Mouse (Mus musculus): ENCODE measurements around the gene Phtf2. TPM values are rescaled to one million over a fixed set of nuclear protein-coding genes. Genes with fewer than 3 reads are reported as not detected.

Phtf2 gene
- polyA plus RNA-seq, 1 experiment = 2.7 TPM

DNA sequence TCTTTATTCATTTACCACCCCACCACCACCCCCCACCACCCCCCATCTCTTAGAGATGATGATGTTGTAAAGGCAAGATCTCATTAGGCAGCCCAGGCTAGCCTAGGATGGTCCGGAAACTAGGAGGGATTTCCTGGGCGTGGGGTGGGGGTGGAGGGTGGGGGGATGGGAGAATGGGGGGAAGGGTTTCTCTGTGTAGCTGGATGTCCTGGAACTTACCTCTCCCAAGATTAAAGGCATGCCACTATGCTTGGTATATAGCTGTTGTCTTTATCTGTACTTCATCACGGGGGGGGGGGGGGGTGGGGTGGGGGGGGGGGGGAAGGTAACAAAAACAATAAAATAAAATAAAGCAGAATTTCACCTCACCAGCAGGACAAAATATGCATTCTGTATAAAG lies 38.5 kb downstream of the Phtf2 start:
- H3K4me1 ChIP-seq (ENCODE audit: control insufficient read depth, insufficient read depth, low read length) = no peaks in the 10 kb centered on the region
- no peak overlapping the region for H3K27ac ChIP-seq (ENCODE audit: control insufficient read depth, insufficient read depth, low read depth, low read length)
- TF ChIP-seq POLR2A (IDR thresholded peaks at IDR 0.05; ENCODE audit: control insufficient read depth, low read depth, low read length) = no peak
- TF ChIP-seq CTCF (IDR thresholded peaks at IDR 0.05; ENCODE audit: control insufficient read depth, insufficient read depth, insufficient replicate concordance, low read depth, low read length) = no peak
- H3K4me3 ChIP-seq (ENCODE audit: control insufficient read depth, low read depth, low read length) = no peak overlapping the region
- no peaks in the 10 kb centered on the region for H3K27me3 ChIP-seq (ENCODE audit: control insufficient read depth, insufficient read depth, low read length)
- H3K36me3 ChIP-seq (ENCODE audit: control insufficient read depth, insufficient read depth, low read length) = no peaks in the 10 kb centered on the region

GRCm38 (mm10) chr5:20837082-20837481 lies 44.8 kb downstream of the Phtf2 start:
- no peak overlapping the region for H3K27ac ChIP-seq (ENCODE audit: control insufficient read depth, insufficient read depth, low read depth, low read length)
- no peak for TF ChIP-seq CTCF (IDR thresholded peaks at IDR 0.05; ENCODE audit: control insufficient read depth, insufficient read depth, insufficient replicate concordance, low read depth, low read length)
- H3K4me3 ChIP-seq (ENCODE audit: control insufficient read depth, low read depth, low read length) = no peak overlapping the region
- no peaks in the 10 kb centered on the region for H3K4me1 ChIP-seq (ENCODE audit: control insufficient read depth, insufficient read depth, low read length)
- H3K36me3 ChIP-seq (ENCODE audit: control insufficient read depth, insufficient read depth, low read length) = no peaks in the 10 kb centered on the region
- no peaks in the 10 kb centered on the region for H3K27me3 ChIP-seq (ENCODE audit: control insufficient read depth, insufficient read depth, low read length)

DNA sequence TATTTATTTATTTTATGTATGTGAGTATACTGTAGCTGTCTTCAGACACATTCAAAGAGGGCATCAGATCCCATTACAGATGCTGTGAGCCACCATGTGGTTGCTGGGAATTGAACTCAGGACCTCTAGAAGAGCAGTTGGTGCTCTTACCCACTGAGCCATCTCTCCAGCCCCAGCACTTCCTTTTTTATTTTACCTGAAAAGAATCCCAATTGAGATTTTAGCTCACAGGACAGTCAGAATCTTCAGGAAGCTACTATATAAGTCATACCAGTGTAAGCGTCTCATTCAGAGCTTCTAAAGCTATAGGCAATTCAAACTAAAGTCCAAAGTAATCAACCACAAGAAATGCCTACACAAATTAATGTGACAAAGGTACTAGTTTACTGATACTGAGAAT lies 47.5 kb downstream of the Phtf2 start:
- Histone ChIP-seq H3K36me3 (ENCODE audit: control insufficient read depth, insufficient read depth, low read length) (no peaks in the 10 kb centered on the region), H3K27ac (ENCODE audit: control insufficient read depth, insufficient read depth, low read depth, low read length) (no peak overlapping the region), H3K4me1 (ENCODE audit: control insufficient read depth, insufficient read depth, low read length) (no peaks in the 10 kb centered on the region), H3K27me3 (ENCODE audit: control insufficient read depth, insufficient read depth, low read length) (no peaks in the 10 kb centered on the region), H3K4me3 (ENCODE audit: control insufficient read depth, low read depth, low read length) (no peak overlapping the region)
- TF ChIP-seq CTCF (IDR thresholded peaks at IDR 0.05; ENCODE audit: control insufficient read depth, insufficient read depth, insufficient replicate concordance, low read depth, low read length) = no peak

- no peaks in the 10 kb centered on the region for H3K27me3 ChIP-seq (ENCODE audit: control insufficient read depth, insufficient read depth, low read length)
- no peaks in the 10 kb centered on the region for H3K4me1 ChIP-seq (ENCODE audit: control insufficient read depth, insufficient read depth, low read length)
- no peaks in the 10 kb centered on the region for H3K36me3 ChIP-seq (ENCODE audit: control insufficient read depth, insufficient read depth, low read length)
- no peak overlapping the region for H3K4me3 ChIP-seq (ENCODE audit: control insufficient read depth, low read depth, low read length)
- no peak overlapping the region for H3K27ac ChIP-seq (ENCODE audit: control insufficient read depth, insufficient read depth, low read depth, low read length)
- TF ChIP-seq POLR2A (IDR thresholded peaks at IDR 0.05; ENCODE audit: control insufficient read depth, low read depth, low read length) (no peak), CTCF (IDR thresholded peaks at IDR 0.05; ENCODE audit: control insufficient read depth, insufficient read depth, insufficient replicate concordance, low read depth, low read length) (no peak)
Measured at GRCm38 (mm10) chr5:20831433-20831832, 50.5 kb downstream of the Phtf2 start.

- Histone ChIP-seq H3K27me3 (ENCODE audit: control insufficient read depth, insufficient read depth, low read length) (no peaks in the 10 kb centered on the region), H3K4me3 (ENCODE audit: control insufficient read depth, low read depth, low read length) (no peak overlapping the region), H3K36me3 (ENCODE audit: control insufficient read depth, insufficient read depth, low read length) (no peaks in the 10 kb centered on the region), H3K4me1 (ENCODE audit: control insufficient read depth, insufficient read depth, low read length) (no peaks in the 10 kb centered on the region), H3K27ac (ENCODE audit: control insufficient read depth, insufficient read depth, low read depth, low read length) (no peak overlapping the region)
- TF ChIP-seq POLR2A (IDR thresholded peaks at IDR 0.05; ENCODE audit: control insufficient read depth, low read depth, low read length) (no peak), CTCF (IDR thresholded peaks at IDR 0.05; ENCODE audit: control insufficient read depth, insufficient read depth, insufficient replicate concordance, low read depth, low read length) (no peak)
Measured at GRCm38 (mm10) chr5:20830717-20831116, 51.2 kb downstream of the Phtf2 start.

DNA sequence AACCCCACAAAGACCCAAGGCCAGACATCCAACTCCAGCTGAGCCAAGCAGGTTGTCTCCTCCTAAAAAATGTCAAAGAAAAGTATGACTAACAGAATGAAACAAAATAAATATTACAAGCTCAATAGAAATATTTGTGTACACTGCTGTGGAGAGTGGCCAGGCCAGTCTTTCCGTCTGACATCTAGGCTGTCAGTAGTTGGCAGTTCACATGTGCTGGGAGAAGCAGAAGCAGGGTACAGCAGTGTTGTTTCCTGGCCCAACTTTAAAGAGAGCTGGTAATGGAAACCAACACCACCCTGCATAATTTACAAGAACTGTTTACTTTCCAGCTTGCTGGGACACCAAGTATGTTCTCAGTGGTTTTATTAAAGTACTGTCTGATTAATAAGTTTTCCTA lies 60.3 kb downstream of the Phtf2 start:
- Histone ChIP-seq H3K4me3 (ENCODE audit: control insufficient read depth, low read depth, low read length) (no peak overlapping the region), H3K4me1 (ENCODE audit: control insufficient read depth, insufficient read depth, low read length) (no peaks in the 10 kb centered on the region), H3K27ac (ENCODE audit: control insufficient read depth, insufficient read depth, low read depth, low read length) (no peak overlapping the region), H3K36me3 (ENCODE audit: control insufficient read depth, insufficient read depth, low read length) (no peaks in the 10 kb centered on the region), H3K27me3 (ENCODE audit: control insufficient read depth, insufficient read depth, low read length) (no peaks in the 10 kb centered on the region)
- no peak for TF ChIP-seq POLR2A (IDR thresholded peaks at IDR 0.05; ENCODE audit: control insufficient read depth, low read depth, low read length)
- no peak for TF ChIP-seq CTCF (IDR thresholded peaks at IDR 0.05; ENCODE audit: control insufficient read depth, insufficient read depth, insufficient replicate concordance, low read depth, low read length)

DNA sequence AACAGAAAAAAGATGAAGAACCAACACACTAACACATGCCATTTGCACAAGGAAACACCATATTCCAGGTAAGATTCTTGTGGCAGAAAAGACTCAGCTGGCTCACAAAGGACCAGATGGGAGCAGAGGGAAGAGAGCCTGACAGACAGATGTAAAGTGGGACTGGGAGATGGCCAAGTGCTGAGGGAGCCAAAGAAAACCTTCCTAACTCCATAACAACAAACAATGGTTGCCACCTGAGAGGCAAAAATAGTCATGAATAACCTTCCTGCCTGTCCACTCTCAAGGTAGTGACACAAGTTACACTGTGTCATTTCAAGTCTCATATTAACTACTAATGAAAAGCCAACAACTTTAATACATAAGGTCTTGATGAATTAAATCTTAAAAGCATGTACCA lies 60.8 kb downstream of the Phtf2 start:
- Histone ChIP-seq H3K36me3 (ENCODE audit: control insufficient read depth, insufficient read depth, low read length) (no peaks in the 10 kb centered on the region), H3K27ac (ENCODE audit: control insufficient read depth, insufficient read depth, low read depth, low read length) (no peak overlapping the region), H3K4me3 (ENCODE audit: control insufficient read depth, low read depth, low read length) (no peak overlapping the region), H3K27me3 (ENCODE audit: control insufficient read depth, insufficient read depth, low read length) (no peaks in the 10 kb centered on the region), H3K4me1 (ENCODE audit: control insufficient read depth, insufficient read depth, low read length) (no peaks in the 10 kb centered on the region)
- TF ChIP-seq POLR2A (IDR thresholded peaks at IDR 0.05; ENCODE audit: control insufficient read depth, low read depth, low read length) (no peak), CTCF (IDR thresholded peaks at IDR 0.05; ENCODE audit: control insufficient read depth, insufficient read depth, insufficient replicate concordance, low read depth, low read length) (no peak)

DNA sequence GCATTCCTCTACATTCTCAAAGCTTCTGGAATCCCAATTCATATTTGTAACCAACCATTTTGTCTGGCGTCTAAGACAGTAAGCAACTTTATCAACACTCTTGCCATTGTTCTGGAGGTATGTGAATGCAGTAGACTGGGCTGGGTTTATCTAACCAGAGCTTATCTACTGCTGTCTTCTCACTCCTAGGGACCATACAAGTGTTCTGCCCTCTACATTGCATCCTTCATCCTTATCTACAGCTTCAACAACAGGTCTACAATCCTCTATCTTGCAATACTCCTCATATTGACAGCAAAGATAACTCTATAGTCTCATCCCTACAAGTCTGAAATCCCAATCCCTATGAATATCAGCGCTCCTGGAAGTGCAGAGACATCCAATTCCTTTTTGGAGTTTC lies 66.8 kb downstream of the Phtf2 start:
- H3K27ac ChIP-seq (ENCODE audit: control insufficient read depth, insufficient read depth, low read depth, low read length) = no peak overlapping the region
- no peaks in the 10 kb centered on the region for H3K36me3 ChIP-seq (ENCODE audit: control insufficient read depth, insufficient read depth, low read length)
- no peaks in the 10 kb centered on the region for H3K4me1 ChIP-seq (ENCODE audit: control insufficient read depth, insufficient read depth, low read length)
- no peaks in the 10 kb centered on the region for H3K27me3 ChIP-seq (ENCODE audit: control insufficient read depth, insufficient read depth, low read length)
- TF ChIP-seq CTCF (IDR thresholded peaks at IDR 0.05; ENCODE audit: control insufficient read depth, insufficient read depth, insufficient replicate concordance, low read depth, low read length) (no peak), POLR2A (IDR thresholded peaks at IDR 0.05; ENCODE audit: control insufficient read depth, low read depth, low read length) (no peak)
- no peak overlapping the region for H3K4me3 ChIP-seq (ENCODE audit: control insufficient read depth, low read depth, low read length)

Data from testis, adult 2 months (tissue).